Mouse (Mus musculus): ENCODE data around the gene Bahcc1.

GRCm38 (mm10) chr11:120289644-120290043, 56.9 kb downstream of the Bahcc1 start:
- TF ChIP-seq CTCF (conservative IDR thresholded peaks at IDR 0.05 in 1 of 2, IDR thresholded peaks at IDR 0.05 in 1 of 2; ENCODE audit: low read depth in 2 of 2, low read length in 2 of 2) = no peak
- TF ChIP-seq ZKSCAN1 (IDR thresholded peaks at IDR 0.05; ENCODE audit: borderline replicate concordance, low read depth, low read length) = no peak
- TF ChIP-seq POLR2A (IDR thresholded peaks at IDR 0.05; ENCODE audit: low read depth, low read length) = no peak
- no peak for TF ChIP-seq USF1 (IDR thresholded peaks at IDR 0.05; ENCODE audit: low read depth, low read length)
- TF ChIP-seq ZC3H11A (IDR thresholded peaks at IDR 0.05; ENCODE audit: low read depth, low read length) = no peak
- no peak for TF ChIP-seq EP300 (IDR thresholded peaks at IDR 0.05; ENCODE audit: low read length)
- TF ChIP-seq NRF1 (IDR thresholded peaks at IDR 0.05; ENCODE audit: low read depth, low read length) = no peak
- no peak for TF ChIP-seq MYC (IDR thresholded peaks at IDR 0.05; ENCODE audit: low read depth, low read length)
- no peak for TF ChIP-seq SMC3 (IDR thresholded peaks at IDR 0.05; ENCODE audit: low read depth, low read length)
- TF ChIP-seq ZNF384 (IDR thresholded peaks at IDR 0.05; ENCODE audit: low read depth, low read length) = no peak
- no peak for TF ChIP-seq ETS1 (conservative IDR thresholded peaks at IDR 0.05; ENCODE audit: low read depth, low read length)
- TF ChIP-seq MXI1 (IDR thresholded peaks at IDR 0.05; ENCODE audit: low read depth, low read length) = no peak
- no peak for TF ChIP-seq CHD2 (IDR thresholded peaks at IDR 0.05; ENCODE audit: low read length)
- no peak for TF ChIP-seq KAT2A (IDR thresholded peaks at IDR 0.05; ENCODE audit: insufficient replicate concordance, low read length)
